8 mouse cellular contexts compared by ENCODE assay signal in genomic region chr17:35920862-35921562, GRCm38 (mm10). TPM values are rescaled to one million over a fixed set of nuclear protein-coding genes. Genes with fewer than 3 reads are reported as not detected.
A peak's percentile ranks its signal among the peaks of the same experiment; 100 is the strongest.
DNase-seq lines count a peak whose midpoint lies in the region; ATAC-seq and TF ChIP-seq lines count a peak whose summit lies in the region.

No protein-coding gene starts in this region.

- 0 out of 2 replicates have a peak, but pooled peaks have one; percentile 27 for TF ChIP-seq EP300 in lung, postnatal 0 days (IDR thresholded peaks at IDR 0.05)

- no peak overlapping the region for H3K4me2 ChIP-seq in hindbrain, postnatal 0 days (ENCODE audit: low read depth, low read length)
- H3K4me2 ChIP-seq in lung, postnatal 0 days (replicated peaks; ENCODE audit: low read depth, low read length), result no peak overlapping the region
- no peak overlapping the region for H3K4me2 ChIP-seq in stomach, embryonic 16.5 days (ENCODE audit: low read depth, low read length)

- peaks cover 27% of the 10 kb centered on the region for H3K36me3 ChIP-seq in hindbrain, postnatal 0 days (ENCODE audit: insufficient read depth, low read length)
- peaks cover 7% of the 10 kb centered on the region; the same call in 1 of the 2 replicates for H3K36me3 ChIP-seq in lung, postnatal 0 days (ENCODE audit: insufficient read depth, low read length)
- H3K36me3 ChIP-seq in stomach, embryonic 16.5 days (ENCODE audit: control insufficient read depth, insufficient read depth, low read length), result peaks cover 19% of the 10 kb centered on the region; the same call in 1 of the 2 replicates

- H3K9me3 ChIP-seq in hindbrain, postnatal 0 days (ENCODE audit: low read length), result no peaks in the 10 kb centered on the region
- no peaks in the 10 kb centered on the region for H3K9me3 ChIP-seq in lung, postnatal 0 days (ENCODE audit: low read length)
- no peaks in the 10 kb centered on the region for H3K9me3 ChIP-seq in stomach, embryonic 16.5 days (replicated peaks; ENCODE audit: control insufficient read depth, low read length)

- H3K9ac ChIP-seq in hindbrain, postnatal 0 days (replicated peaks; ENCODE audit: low read length), result no peak overlapping the region
- H3K9ac ChIP-seq in lung, postnatal 0 days (replicated peaks; ENCODE audit: low read depth), result no peak overlapping the region
- no peak overlapping the region for H3K9ac ChIP-seq in stomach, embryonic 16.5 days (ENCODE audit: low read length)

- H3K27ac ChIP-seq in hindbrain, postnatal 0 days, result peak overlapping the region; percentile 98
- H3K27ac ChIP-seq in lung, postnatal 0 days (ENCODE audit: low read length), result peak overlapping the region; percentile 99
- peak overlapping the region; percentile 1 for H3K27ac ChIP-seq in stomach, embryonic 16.5 days (ENCODE audit: low read length)

- no peak for ATAC-seq in cerebellum, adult (ENCODE audit: insufficient number of reproducible peaks, low FRiP score, low TSS enrichment)
- ATAC-seq in hindbrain, postnatal 0 days, result no peak
- ATAC-seq in lung, postnatal 0 days, result no peak
- ATAC-seq in stomach, embryonic 16.5 days (ENCODE audit: insufficient read depth, low FRiP score), result no peak

- H3K4me1 ChIP-seq in hindbrain, postnatal 0 days (ENCODE audit: insufficient read depth, low read length), result peaks cover 25% of the 10 kb centered on the region
- H3K4me1 ChIP-seq in lung, postnatal 0 days (ENCODE audit: insufficient read depth, low read depth, low read length), result peaks cover 22% of the 10 kb centered on the region
- H3K4me1 ChIP-seq in stomach, embryonic 16.5 days (ENCODE audit: control insufficient read depth, insufficient read depth, low read length), result peaks cover 21% of the 10 kb centered on the region

- no peaks in the 10 kb centered on the region for H3K27me3 ChIP-seq in hindbrain, postnatal 0 days (ENCODE audit: insufficient read depth, low read length)
- no peaks in the 10 kb centered on the region for H3K27me3 ChIP-seq in lung, postnatal 0 days (replicated peaks; ENCODE audit: insufficient read depth, low read length)
- H3K27me3 ChIP-seq in stomach, embryonic 16.5 days (ENCODE audit: control insufficient read depth, insufficient read depth, low read length), result no peaks in the 10 kb centered on the region

- 61% methylated on average over 5 of the region's 5 CpGs for WGBS in hindbrain, postnatal 0 days
- WGBS in lung, postnatal 0 days, result 66% methylated on average over 5 of the region's 5 CpGs
- WGBS in stomach, embryonic 16.5 days, result 74% methylated on average over 5 of the region's 5 CpGs

- no peak overlapping the region for H3K4me3 ChIP-seq in hindbrain, postnatal 0 days (ENCODE audit: low read length)
- H3K4me3 ChIP-seq in lung, postnatal 0 days (ENCODE audit: low read depth, low read length), result no peak overlapping the region
- H3K4me3 ChIP-seq in stomach, embryonic 16.5 days (replicated peaks; ENCODE audit: low read length), result no peak overlapping the region

- TF ChIP-seq CTCF in hindbrain, postnatal 0 days (IDR thresholded peaks at IDR 0.05; ENCODE audit: low read depth), result peak; percentile 74
- peak; percentile 77 for TF ChIP-seq CTCF in lung, postnatal 0 days (IDR thresholded peaks at IDR 0.05)

- peak; percentile 39 to 44 for DNase-seq in cerebellum, adult 18-20 months
- peak; percentile 79 for DNase-seq in 3T3-L1 (ENCODE audit: low read depth, low spot score)
- DNase-seq in embryo, embryonic 11.5 days (ENCODE audit: low read depth, low spot score), result peak; percentile 46
- peak; percentile 78 for DNase-seq in hindbrain, postnatal 0 days (ENCODE audit: low spot score)
- DNase-seq in lung, postnatal 0 days (ENCODE audit: low spot score), result peak; percentile 82
- DNase-seq in spleen, postnatal 10 days (ENCODE audit: low spot score in 2 of 2), result no peak

RNA-seq across cellular contexts. Expression of gene Ppp1r10, which starts 4.8 kb away (rescaled TPM):
- total RNA-seq in hindbrain, postnatal 0 days (2014; rRNA removed), result 37.5 and 44.0 TPM in 2 replicates
- polyA plus RNA-seq in hindbrain, postnatal 0 days (2015; fragmentation: Nextera tagmentation; extraction: Ambion mirVana), result 20.3 and 22.5 TPM in 2 replicates
- polyA plus RNA-seq in lung, postnatal 0 days (2015; fragmentation: Nextera tagmentation; extraction: Ambion mirVana), result 21.4 and 23.5 TPM in 2 replicates
- polyA plus RNA-seq in stomach, embryonic 16.5 days (2015; fragmentation: Nextera tagmentation; extraction: Ambion mirVana), result 33.1 and 34.3 TPM in 2 replicates

RNA-seq across cellular contexts. Expression of gene Mrps18b, which starts 4.8 kb away (rescaled TPM):
- total RNA-seq in hindbrain, postnatal 0 days (2014; rRNA removed), result 42.9 and 45.9 TPM in 2 replicates
- polyA plus RNA-seq in hindbrain, postnatal 0 days (2015; fragmentation: Nextera tagmentation; extraction: Ambion mirVana), result 66.6 and 72.2 TPM in 2 replicates
- polyA plus RNA-seq in lung, postnatal 0 days (2015; fragmentation: Nextera tagmentation; extraction: Ambion mirVana), result 40.7 and 44.8 TPM in 2 replicates
- 83.2 and 87.3 TPM in 2 replicates for polyA plus RNA-seq in stomach, embryonic 16.5 days (2015; fragmentation: Nextera tagmentation; extraction: Ambion mirVana)

RNA-seq across cellular contexts. Expression of gene Atat1, which starts 11.1 kb away (rescaled TPM):
- 163 and 169 TPM in 2 replicates for total RNA-seq in hindbrain, postnatal 0 days (2014; rRNA removed)
- 222 and 225 TPM in 2 replicates for polyA plus RNA-seq in hindbrain, postnatal 0 days (2015; fragmentation: Nextera tagmentation; extraction: Ambion mirVana)
- polyA plus RNA-seq in lung, postnatal 0 days (2015; fragmentation: Nextera tagmentation; extraction: Ambion mirVana), result 19.3 and 24.6 TPM in 2 replicates
- 50.8 and 51.9 TPM in 2 replicates for polyA plus RNA-seq in stomach, embryonic 16.5 days (2015; fragmentation: Nextera tagmentation; extraction: Ambion mirVana)

RNA-seq across cellular contexts. Expression of gene 2310061I04Rik, which starts 23.8 kb away (rescaled TPM):
- total RNA-seq in hindbrain, postnatal 0 days (2014; rRNA removed), result 39.8 and 49.2 TPM in 2 replicates
- polyA plus RNA-seq in hindbrain, postnatal 0 days (2015; fragmentation: Nextera tagmentation; extraction: Ambion mirVana), result 69.0 and 74.3 TPM in 2 replicates
- polyA plus RNA-seq in lung, postnatal 0 days (2015; fragmentation: Nextera tagmentation; extraction: Ambion mirVana), result 15.9 and 18.5 TPM in 2 replicates
- polyA plus RNA-seq in stomach, embryonic 16.5 days (2015; fragmentation: Nextera tagmentation; extraction: Ambion mirVana), result 19.1 and 22.9 TPM in 2 replicates

RNA-seq across cellular contexts. Expression of gene Dhx16, which starts 41.4 kb away (rescaled TPM):
- total RNA-seq in hindbrain, postnatal 0 days (2014; rRNA removed), result 31.3 and 33.2 TPM in 2 replicates
- polyA plus RNA-seq in hindbrain, postnatal 0 days (2015; fragmentation: Nextera tagmentation; extraction: Ambion mirVana), result 22.9 and 23.1 TPM in 2 replicates
- 22.3 and 25.8 TPM in 2 replicates for polyA plus RNA-seq in lung, postnatal 0 days (2015; fragmentation: Nextera tagmentation; extraction: Ambion mirVana)
- polyA plus RNA-seq in stomach, embryonic 16.5 days (2015; fragmentation: Nextera tagmentation; extraction: Ambion mirVana), result 33.8 and 44.1 TPM in 2 replicates

Comparison
In these comparisons a context has a peak if more than half of its experiments do, and no peak if none do; other contexts are left out.
1. DNase-seq: peak in cerebellum, adult 18-20 months (2 of 2), 3T3-L1 (single experiment), embryo, embryonic 11.5 days (single experiment), hindbrain, postnatal 0 days (single experiment) and lung, postnatal 0 days (single experiment); none in spleen, postnatal 10 days (0 of 2).
2. H3K27ac ChIP-seq: peak in every context shown above with its lines; median percentile 99 in lung, postnatal 0 days; 98 in hindbrain, postnatal 0 days; 1 in stomach, embryonic 16.5 days.